Mouse (Mus musculus): ENCODE measurements around the gene Slc12a5. TPM values are rescaled to one million over a fixed set of nuclear protein-coding genes. Genes with fewer than 3 reads are reported as not detected.

Gene Slc12a5
- total and polyA plus RNA-seq, 3 experiments = 0.72 to 1.4 (median 0.82) TPM

- TF ChIP-seq GATA1 (IDR thresholded peaks at IDR 0.05; ENCODE audit: borderline replicate concordance, low read length) (no peak), TAL1 (conservative IDR thresholded peaks at IDR 0.05; ENCODE audit: low read depth, low read length) (no peak), CTCF (IDR thresholded peaks at IDR 0.05; ENCODE audit: low read depth, low read length) (no peak), GATA2 (IDR thresholded peaks at IDR 0.05; ENCODE audit: borderline replicate concordance, low read depth, low read length) (no peak), POLR2AphosphoS5 (IDR thresholded peaks at IDR 0.05; ENCODE audit: insufficient replicate concordance, low read depth, low read length) (no peak)
- DNase-seq (ENCODE audit: low spot score) = no peak
- H3K4me3 ChIP-seq (ENCODE audit: low read depth, low read length) = no peak overlapping the region
- no peak for ATAC-seq (ENCODE audit: extremely low read depth, insufficient number of reproducible peaks, low FRiP score, poor library complexity, severe bottlenecking)
- no peaks in the 10 kb centered on the region for H3K4me1 ChIP-seq (ENCODE audit: insufficient read depth, low read depth, low read length)
- H3K9me3 ChIP-seq (replicated peaks) = no peaks in the 10 kb centered on the region
- H3K27me3 ChIP-seq (ENCODE audit: insufficient read depth, low read length) = no peaks in the 10 kb centered on the region
- H3K36me3 ChIP-seq (replicated peaks) = peaks cover 93% of the 10 kb centered on the region
Measured at GRCm38 (mm10) chr2:165009581-165009980, 49.0 kb downstream of the Slc12a5 start.

GRCm38 (mm10) chr2:165010351-165010750 lies 49.7 kb downstream of the Slc12a5 start:
- ATAC-seq (ENCODE audit: extremely low read depth, insufficient number of reproducible peaks, low FRiP score, poor library complexity, severe bottlenecking) (no peak), DNase-seq (ENCODE audit: low spot score) (no peak)
- H3K4me1 ChIP-seq (ENCODE audit: insufficient read depth, low read depth, low read length) = no peaks in the 10 kb centered on the region
- peaks cover 88% of the 10 kb centered on the region for H3K36me3 ChIP-seq (replicated peaks)
- H3K4me3 ChIP-seq (ENCODE audit: low read depth, low read length) = no peak overlapping the region
- no peak for TF ChIP-seq CTCF (IDR thresholded peaks at IDR 0.05; ENCODE audit: low read depth, low read length)
- no peak for TF ChIP-seq TAL1 (conservative IDR thresholded peaks at IDR 0.05; ENCODE audit: low read depth, low read length)
- TF ChIP-seq GATA1 (IDR thresholded peaks at IDR 0.05; ENCODE audit: borderline replicate concordance, low read length) = no peak
- no peak for TF ChIP-seq POLR2AphosphoS5 (IDR thresholded peaks at IDR 0.05; ENCODE audit: insufficient replicate concordance, low read depth, low read length)
- TF ChIP-seq GATA2 (IDR thresholded peaks at IDR 0.05; ENCODE audit: borderline replicate concordance, low read depth, low read length) = no peak
- no peaks in the 10 kb centered on the region for H3K9me3 ChIP-seq (replicated peaks)
- no peaks in the 10 kb centered on the region for H3K27me3 ChIP-seq (ENCODE audit: insufficient read depth, low read length)

- peaks cover 77% of the 10 kb centered on the region for H3K36me3 ChIP-seq (replicated peaks)
- no peak overlapping the region for H3K4me3 ChIP-seq (ENCODE audit: low read depth, low read length)
- H3K9me3 ChIP-seq (replicated peaks) = no peaks in the 10 kb centered on the region
- TF ChIP-seq GATA2 (IDR thresholded peaks at IDR 0.05; ENCODE audit: borderline replicate concordance, low read depth, low read length) (no peak), TAL1 (conservative IDR thresholded peaks at IDR 0.05; ENCODE audit: low read depth, low read length) (no peak), POLR2AphosphoS5 (IDR thresholded peaks at IDR 0.05; ENCODE audit: insufficient replicate concordance, low read depth, low read length) (no peak), CTCF (IDR thresholded peaks at IDR 0.05; ENCODE audit: low read depth, low read length) (no peak), GATA1 (IDR thresholded peaks at IDR 0.05; ENCODE audit: borderline replicate concordance, low read length) (no peak)
- H3K4me1 ChIP-seq (ENCODE audit: insufficient read depth, low read depth, low read length) = no peaks in the 10 kb centered on the region
- ATAC-seq (ENCODE audit: extremely low read depth, insufficient number of reproducible peaks, low FRiP score, poor library complexity, severe bottlenecking) (no peak), DNase-seq (ENCODE audit: low spot score) (no peak)
- no peaks in the 10 kb centered on the region for H3K27me3 ChIP-seq (ENCODE audit: insufficient read depth, low read length)
Measured at GRCm38 (mm10) chr2:165014935-165015334, 54.3 kb downstream of the Slc12a5 start.

- no peaks in the 10 kb centered on the region for H3K9me3 ChIP-seq (replicated peaks)
- peaks cover 64% of the 10 kb centered on the region for H3K36me3 ChIP-seq (replicated peaks)
- DNase-seq (ENCODE audit: low spot score) (no peak), ATAC-seq (ENCODE audit: extremely low read depth, insufficient number of reproducible peaks, low FRiP score, poor library complexity, severe bottlenecking) (no peak)
- no peaks in the 10 kb centered on the region for H3K27me3 ChIP-seq (ENCODE audit: insufficient read depth, low read length)
- H3K4me3 ChIP-seq (ENCODE audit: low read depth, low read length) = no peak overlapping the region
- TF ChIP-seq GATA1 (IDR thresholded peaks at IDR 0.05; ENCODE audit: borderline replicate concordance, low read length) (no peak), TAL1 (conservative IDR thresholded peaks at IDR 0.05; ENCODE audit: low read depth, low read length) (no peak), GATA2 (IDR thresholded peaks at IDR 0.05; ENCODE audit: borderline replicate concordance, low read depth, low read length) (no peak)
- no peaks in the 10 kb centered on the region for H3K4me1 ChIP-seq (ENCODE audit: insufficient read depth, low read depth, low read length)
Measured at GRCm38 (mm10) chr2:165020490-165020889, 59.9 kb downstream of the Slc12a5 start.

GRCm38 (mm10) chr2:165027163-165027562 lies 66.6 kb downstream of the Slc12a5 start:
- DNase-seq (ENCODE audit: low spot score) (no peak), ATAC-seq (ENCODE audit: extremely low read depth, insufficient number of reproducible peaks, low FRiP score, poor library complexity, severe bottlenecking) (peak; percentile 28; the same call in 1 of the 2 replicates)
- Histone ChIP-seq H3K4me1 (ENCODE audit: insufficient read depth, low read depth, low read length) (peaks cover 7% of the 10 kb centered on the region), H3K36me3 (replicated peaks) (peaks cover 31% of the 10 kb centered on the region), H3K27me3 (ENCODE audit: insufficient read depth, low read length) (no peaks in the 10 kb centered on the region), H3K9me3 (replicated peaks) (no peaks in the 10 kb centered on the region), H3K4me3 (ENCODE audit: low read depth, low read length) (no peak overlapping the region)
- TF ChIP-seq CTCF (IDR thresholded peaks at IDR 0.05; ENCODE audit: low read depth, low read length) (no peak), POLR2AphosphoS5 (IDR thresholded peaks at IDR 0.05; ENCODE audit: insufficient replicate concordance, low read depth, low read length) (no peak), TAL1 (conservative IDR thresholded peaks at IDR 0.05; ENCODE audit: low read depth, low read length) (no peak), GATA1 (IDR thresholded peaks at IDR 0.05; ENCODE audit: borderline replicate concordance, low read length) (no peak), GATA2 (IDR thresholded peaks at IDR 0.05; ENCODE audit: borderline replicate concordance, low read depth, low read length) (no peak)

GRCm38 (mm10) chr2:165032533-165032932 lies 71.9 kb downstream of the Slc12a5 start:
- ATAC-seq (ENCODE audit: extremely low read depth, insufficient number of reproducible peaks, low FRiP score, poor library complexity, severe bottlenecking) = no peak
- H3K9me3 ChIP-seq (replicated peaks) = no peaks in the 10 kb centered on the region
- H3K27me3 ChIP-seq (ENCODE audit: insufficient read depth, low read length) = peaks cover 7% of the 10 kb centered on the region
- no peak for DNase-seq (ENCODE audit: low spot score)
- H3K4me1 ChIP-seq (ENCODE audit: insufficient read depth, low read depth, low read length) = peaks cover 19% of the 10 kb centered on the region
- peaks cover 18% of the 10 kb centered on the region for H3K36me3 ChIP-seq (replicated peaks)
- H3K4me3 ChIP-seq (ENCODE audit: low read depth, low read length) = no peak overlapping the region
- TF ChIP-seq POLR2AphosphoS5 (IDR thresholded peaks at IDR 0.05; ENCODE audit: insufficient replicate concordance, low read depth, low read length) (no peak), CTCF (IDR thresholded peaks at IDR 0.05; ENCODE audit: low read depth, low read length) (no peak), TAL1 (conservative IDR thresholded peaks at IDR 0.05; ENCODE audit: low read depth, low read length) (no peak), GATA1 (IDR thresholded peaks at IDR 0.05; ENCODE audit: borderline replicate concordance, low read length) (no peak), GATA2 (IDR thresholded peaks at IDR 0.05; ENCODE audit: borderline replicate concordance, low read depth, low read length) (no peak)

All from G1E (cell line).